Mouse (Mus musculus): Measurements from ENCODE around the gene Gpr162. TPM values are rescaled to one million over a fixed set of nuclear protein-coding genes. Genes with fewer than 3 reads are reported as not detected.

The Gpr162 gene
- total and polyA plus RNA-seq, 2 experiments from 2014 or later: 39.3 to 225 TPM

DNA sequence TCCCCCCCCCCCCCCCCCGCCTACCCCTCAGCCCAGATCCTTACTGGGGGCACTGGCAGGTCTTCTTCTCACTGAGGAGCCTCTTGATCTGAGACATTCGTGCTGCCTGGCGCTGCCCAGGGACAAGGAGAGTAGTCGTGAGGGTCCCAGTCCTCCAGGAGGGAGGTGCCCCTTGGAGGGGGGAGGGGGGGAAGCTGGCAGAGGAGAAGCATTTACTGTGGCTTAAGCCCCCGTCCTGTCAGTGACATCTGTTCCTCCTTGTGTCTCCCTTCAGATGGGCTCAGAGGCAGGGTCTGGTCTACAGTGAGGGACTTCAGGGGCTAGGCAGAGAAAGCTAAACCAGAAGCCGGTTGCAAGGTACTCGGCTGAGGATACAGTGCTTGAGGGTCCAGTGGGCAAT lies 2.8 kb upstream of the Gpr162 start:
- H3K9ac ChIP-seq (replicated peaks; ENCODE audit: low read length, poor library complexity, severe bottlenecking): 0 out of 2 replicates have a peak overlapping the region, but pooled peaks have one; percentile 19
- no peak for ATAC-seq (ENCODE audit: low FRiP score)
- no peak overlapping the region for H3K27ac ChIP-seq (ENCODE audit: low read depth, low read length)
- H3K4me1 ChIP-seq (ENCODE audit: insufficient read depth, low read length): peaks cover 17% of the 10 kb centered on the region
- H3K9me3 ChIP-seq (ENCODE audit: low read length): no peaks in the 10 kb centered on the region
- no peak for TF ChIP-seq CTCF (IDR thresholded peaks at IDR 0.05)
- DNase-seq (ENCODE audit: low spot score): no peak
- WGBS: 50% methylated on average over 6 of the region's 7 CpGs
- H3K27me3 ChIP-seq (ENCODE audit: insufficient read depth, low read length): no peaks in the 10 kb centered on the region
- H3K4me3 ChIP-seq (ENCODE audit: low read depth, low read length): no peak overlapping the region
- H3K4me2 ChIP-seq (ENCODE audit: low read depth, low read length, poor library complexity, severe bottlenecking): no peak overlapping the region
- H3K36me3 ChIP-seq (ENCODE audit: insufficient read depth, low read length): no peaks in the 10 kb centered on the region

DNA sequence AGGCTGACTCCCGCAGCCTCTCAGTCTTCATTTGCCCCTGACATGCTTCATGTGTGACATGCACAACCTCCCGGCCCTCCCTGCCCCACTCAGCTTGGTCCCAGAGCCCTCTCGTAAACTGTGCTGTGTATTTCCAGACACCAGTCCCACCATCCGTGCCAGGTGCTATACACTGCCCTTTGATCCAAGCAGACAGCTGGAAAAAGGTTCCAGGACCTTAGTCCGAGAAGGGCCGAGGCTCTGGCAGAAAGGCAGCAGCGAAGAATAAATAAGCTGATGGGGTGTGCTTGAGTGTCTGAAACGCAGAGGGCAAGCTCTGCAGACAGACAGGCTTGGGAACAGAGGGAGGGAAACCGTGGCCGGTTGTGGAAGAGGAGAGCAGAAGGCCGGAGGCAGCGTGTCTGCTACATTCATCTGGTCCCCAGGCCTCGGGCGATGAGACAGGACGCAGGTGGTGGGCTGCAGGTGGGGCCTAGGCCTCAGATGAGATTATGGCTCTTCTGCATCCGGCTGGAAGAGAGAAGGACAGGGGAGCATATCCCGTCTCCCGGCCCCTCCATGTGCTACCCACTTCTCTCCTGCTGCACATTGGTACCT lies 2.1 kb upstream of the Gpr162 start:
- no peak overlapping the region for H3K4me2 ChIP-seq (ENCODE audit: low read depth, low read length, poor library complexity, severe bottlenecking)
- peaks cover 5% of the 10 kb centered on the region; the same call in 1 of the 2 replicates for H3K36me3 ChIP-seq (ENCODE audit: insufficient read depth, low read length)
- peak overlapping the region; percentile 97 for H3K27ac ChIP-seq (ENCODE audit: low read depth, low read length)
- DNase-seq (ENCODE audit: low spot score): peak; percentile 46
- no peak for TF ChIP-seq CTCF (IDR thresholded peaks at IDR 0.05)
- H3K27me3 ChIP-seq (ENCODE audit: insufficient read depth, low read length): no peaks in the 10 kb centered on the region
- H3K9me3 ChIP-seq (ENCODE audit: low read length): no peaks in the 10 kb centered on the region
- no peak overlapping the region for H3K4me3 ChIP-seq (ENCODE audit: low read depth, low read length)
- H3K9ac ChIP-seq (replicated peaks; ENCODE audit: low read length, poor library complexity, severe bottlenecking): peak overlapping the region; percentile 19; the same call in 1 of the 2 replicates
- WGBS: 60% methylated on average over 15 of the region's 18 CpGs
- H3K4me1 ChIP-seq (ENCODE audit: insufficient read depth, low read length): peaks cover 19% of the 10 kb centered on the region
- ATAC-seq (ENCODE audit: low FRiP score): no peak

DNA sequence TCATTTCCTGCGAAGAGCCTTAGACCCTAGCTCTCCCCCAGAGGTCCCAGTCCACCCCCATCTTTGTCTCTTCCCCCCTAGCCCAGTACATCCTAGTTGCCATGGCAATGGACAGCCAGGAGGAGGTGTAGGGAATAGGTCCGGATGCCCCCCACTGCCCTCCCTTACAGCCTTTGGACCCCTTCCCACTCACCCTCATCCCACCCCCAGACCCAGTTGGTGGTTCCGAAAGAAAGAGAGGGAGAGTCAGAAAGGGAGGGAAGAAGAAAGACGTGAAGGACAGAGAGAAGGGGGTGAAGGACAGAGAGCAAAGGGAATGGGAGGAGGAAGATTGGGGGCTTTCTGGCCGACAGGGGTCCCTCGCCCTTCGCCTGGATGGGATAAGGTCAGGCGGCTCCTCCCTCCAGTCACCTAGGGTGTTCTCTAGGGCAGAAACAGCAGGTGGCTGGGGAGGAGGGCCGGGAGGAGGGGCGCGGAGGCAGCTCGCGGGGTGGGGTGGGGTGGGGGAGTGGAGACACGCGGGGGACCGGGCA lies 592 bp downstream of the Gpr162 start:
- TF ChIP-seq CTCF (IDR thresholded peaks at IDR 0.05): peak; percentile 41
- peaks cover 7% of the 10 kb centered on the region; the same call in 1 of the 2 replicates for H3K36me3 ChIP-seq (ENCODE audit: insufficient read depth, low read length)
- ATAC-seq (ENCODE audit: low FRiP score) (peak; percentile 52), DNase-seq (ENCODE audit: low spot score) (no peak)
- peak overlapping the region; percentile 97 for H3K27ac ChIP-seq (ENCODE audit: low read depth, low read length)
- no peaks in the 10 kb centered on the region for H3K27me3 ChIP-seq (ENCODE audit: insufficient read depth, low read length)
- H3K9ac ChIP-seq (replicated peaks; ENCODE audit: low read length, poor library complexity, severe bottlenecking): peak overlapping the region; percentile 93
- no peaks in the 10 kb centered on the region for H3K9me3 ChIP-seq (ENCODE audit: low read length)
- H3K4me1 ChIP-seq (ENCODE audit: insufficient read depth, low read length): peaks cover 31% of the 10 kb centered on the region
- 0% methylated on average over 13 of the region's 16 CpGs for WGBS
- H3K4me3 ChIP-seq (ENCODE audit: low read depth, low read length): peak overlapping the region; percentile 72
- peak overlapping the region; percentile 75 for H3K4me2 ChIP-seq (ENCODE audit: low read depth, low read length, poor library complexity, severe bottlenecking)

DNA sequence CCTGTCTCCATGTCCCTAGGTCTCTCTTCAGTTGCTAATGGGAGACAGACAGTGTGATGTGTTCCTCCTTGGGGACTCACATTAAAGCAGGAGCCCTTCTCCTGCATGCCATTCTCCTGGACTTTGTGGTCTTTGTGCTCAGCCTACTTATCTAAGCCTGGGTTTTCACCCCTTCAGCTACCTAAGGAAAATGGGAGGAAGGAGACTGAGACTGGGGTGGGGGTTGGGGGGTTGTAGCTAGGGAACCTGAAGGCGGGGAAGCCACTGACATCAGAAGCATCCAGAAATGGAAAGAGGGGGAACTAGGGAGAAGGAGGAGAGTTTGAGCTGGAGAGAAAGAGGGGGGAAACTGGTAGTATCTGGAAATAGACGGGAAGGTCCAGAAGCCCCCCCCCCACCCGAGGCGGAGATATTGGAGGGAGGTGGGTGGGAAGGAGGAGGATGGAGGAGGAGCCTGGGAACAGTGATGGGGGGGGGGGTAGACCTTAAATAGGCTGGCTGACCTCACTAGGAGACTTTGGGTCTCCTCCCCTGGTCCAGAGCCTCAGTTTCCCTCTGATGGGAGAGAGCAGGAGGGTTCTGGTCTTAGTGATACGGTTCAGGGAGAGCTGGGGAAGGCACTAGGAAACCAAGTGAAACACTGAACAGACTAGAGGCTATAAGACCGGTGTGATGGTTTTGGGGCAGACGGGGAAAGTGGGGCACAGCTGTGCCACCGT lies 1.2 kb downstream of the Gpr162 start:
- H3K27ac ChIP-seq (ENCODE audit: low read depth, low read length): peak overlapping the region; percentile 97
- peaks cover 32% of the 10 kb centered on the region for H3K4me1 ChIP-seq (ENCODE audit: insufficient read depth, low read length)
- no peaks in the 10 kb centered on the region for H3K27me3 ChIP-seq (ENCODE audit: insufficient read depth, low read length)
- WGBS: 8% methylated on average over 8 of the region's 8 CpGs
- ATAC-seq (ENCODE audit: low FRiP score) (no peak), DNase-seq (ENCODE audit: low spot score) (no peak)
- H3K9ac ChIP-seq (replicated peaks; ENCODE audit: low read length, poor library complexity, severe bottlenecking): peak overlapping the region; percentile 93
- no peak for TF ChIP-seq CTCF (IDR thresholded peaks at IDR 0.05)
- H3K9me3 ChIP-seq (ENCODE audit: low read length): no peaks in the 10 kb centered on the region
- H3K36me3 ChIP-seq (ENCODE audit: insufficient read depth, low read length): peaks cover 7% of the 10 kb centered on the region; the same call in 1 of the 2 replicates
- peak overlapping the region; percentile 75 for H3K4me2 ChIP-seq (ENCODE audit: low read depth, low read length, poor library complexity, severe bottlenecking)
- peak overlapping the region; percentile 72 for H3K4me3 ChIP-seq (ENCODE audit: low read depth, low read length)

DNA sequence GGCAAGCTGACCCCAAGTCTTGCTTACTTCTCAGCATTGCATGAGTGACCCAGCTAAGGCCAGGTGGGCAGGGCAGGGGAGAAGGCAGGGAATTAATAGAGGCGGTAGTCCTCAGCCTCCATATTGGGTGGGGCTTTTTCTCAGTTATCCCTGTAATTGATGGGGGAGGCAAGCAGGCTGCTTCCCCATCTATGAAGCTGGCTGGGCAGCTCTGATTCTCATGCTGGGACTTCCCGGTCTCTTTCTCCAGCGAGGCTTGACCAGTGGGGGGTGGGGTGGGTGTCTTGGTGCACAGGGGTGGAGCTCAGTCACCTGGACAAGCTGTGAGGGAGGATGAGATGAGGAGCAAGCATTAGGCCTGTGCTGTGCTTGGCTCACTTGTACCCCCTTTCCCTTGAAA lies 2.0 kb downstream of the Gpr162 start:
- no peak for DNase-seq (ENCODE audit: low spot score)
- H3K4me1 ChIP-seq (ENCODE audit: insufficient read depth, low read length): peaks cover 32% of the 10 kb centered on the region
- TF ChIP-seq CTCF (IDR thresholded peaks at IDR 0.05): no peak
- H3K4me3 ChIP-seq (ENCODE audit: low read depth, low read length): peak overlapping the region; percentile 72
- H3K4me2 ChIP-seq (ENCODE audit: low read depth, low read length, poor library complexity, severe bottlenecking): peak overlapping the region; percentile 75
- 36% methylated on average over 3 of the region's 3 CpGs for WGBS
- H3K9me3 ChIP-seq (ENCODE audit: low read length): no peaks in the 10 kb centered on the region
- peaks cover 7% of the 10 kb centered on the region; the same call in 1 of the 2 replicates for H3K36me3 ChIP-seq (ENCODE audit: insufficient read depth, low read length)
- H3K27me3 ChIP-seq (ENCODE audit: insufficient read depth, low read length): no peaks in the 10 kb centered on the region
- H3K27ac ChIP-seq (ENCODE audit: low read depth, low read length): peak overlapping the region; percentile 97
- ATAC-seq (ENCODE audit: low FRiP score): no peak
- H3K9ac ChIP-seq (replicated peaks; ENCODE audit: low read length, poor library complexity, severe bottlenecking): peak overlapping the region; percentile 93

DNA sequence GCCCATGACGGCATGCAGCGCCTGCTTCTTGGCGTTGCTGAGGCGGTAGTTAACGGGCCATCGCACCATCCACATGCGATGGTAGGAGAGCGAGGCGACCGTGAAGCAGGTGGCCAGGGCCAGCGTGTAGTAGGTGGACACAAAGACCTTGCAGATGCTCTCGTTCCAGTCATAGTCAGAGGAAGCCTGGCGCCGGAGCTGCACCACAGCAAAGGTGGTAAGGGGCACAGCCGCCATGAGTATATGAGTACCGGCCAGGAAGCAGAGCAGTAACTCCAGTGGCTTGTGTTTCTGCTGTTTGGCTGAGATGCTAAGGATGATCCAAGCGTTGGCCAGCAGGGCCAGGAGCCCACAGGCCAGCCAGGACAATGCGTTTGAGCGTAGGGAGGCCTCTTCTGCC lies 2.5 kb downstream of the Gpr162 start:
- no peaks in the 10 kb centered on the region for H3K27me3 ChIP-seq (ENCODE audit: insufficient read depth, low read length)
- peaks cover 32% of the 10 kb centered on the region for H3K4me1 ChIP-seq (ENCODE audit: insufficient read depth, low read length)
- H3K4me3 ChIP-seq (ENCODE audit: low read depth, low read length): peak overlapping the region; percentile 72; the same call in 1 of the 2 replicates
- peak overlapping the region; percentile 75 for H3K4me2 ChIP-seq (ENCODE audit: low read depth, low read length, poor library complexity, severe bottlenecking)
- H3K36me3 ChIP-seq (ENCODE audit: insufficient read depth, low read length): peaks cover 7% of the 10 kb centered on the region; the same call in 1 of the 2 replicates
- ATAC-seq (ENCODE audit: low FRiP score) (no peak), DNase-seq (ENCODE audit: low spot score) (no peak)
- 78% methylated on average over 19 of the region's 19 CpGs for WGBS
- H3K27ac ChIP-seq (ENCODE audit: low read depth, low read length): peak overlapping the region; percentile 97; the same call in 1 of the 2 replicates
- H3K9ac ChIP-seq (replicated peaks; ENCODE audit: low read length, poor library complexity, severe bottlenecking): 0 out of 2 replicates have a peak overlapping the region, but pooled peaks have one; percentile 93
- no peaks in the 10 kb centered on the region for H3K9me3 ChIP-seq (ENCODE audit: low read length)
- no peak for TF ChIP-seq CTCF (IDR thresholded peaks at IDR 0.05)
